Mouse (Mus musculus): ENCODE data around the gene Carnmt1.

Gene Carnmt1

GRCm38 (mm10) chr19:18654330-18654729, 16.2 kb upstream of the Carnmt1 start:
- DNase-seq (ENCODE audit: low spot score) = peak; percentile 10

GRCm38 (mm10) chr19:18654984-18655383, 15.6 kb upstream of the Carnmt1 start:
- DNase-seq (ENCODE audit: low spot score) = no peak

GRCm38 (mm10) chr19:18655999-18656398, 14.6 kb upstream of the Carnmt1 start:
- no peak for DNase-seq (ENCODE audit: low spot score)

GRCm38 (mm10) chr19:18658473-18658872, 12.1 kb upstream of the Carnmt1 start:
- DNase-seq (ENCODE audit: low spot score) = peak; percentile 29

- no peak for DNase-seq (ENCODE audit: low spot score)
Observed at GRCm38 (mm10) chr19:18659349-18659748, 11.2 kb upstream of the Carnmt1 start.

GRCm38 (mm10) chr19:18660466-18660865, 10.1 kb upstream of the Carnmt1 start:
- no peak for DNase-seq (ENCODE audit: low spot score)

GRCm38 (mm10) chr19:18661683-18662082, 8.9 kb upstream of the Carnmt1 start:
- no peak for DNase-seq (ENCODE audit: low spot score)

GRCm38 (mm10) chr19:18663904-18664303, 6.7 kb upstream of the Carnmt1 start:
- DNase-seq (ENCODE audit: low spot score) = no peak

GRCm38 (mm10) chr19:18666966-18667365, 3.6 kb upstream of the Carnmt1 start:
- DNase-seq (ENCODE audit: low spot score) = no peak

GRCm38 (mm10) chr19:18669551-18669950, 1.0 kb upstream of the Carnmt1 start:
- DNase-seq (ENCODE audit: low spot score) = no peak

GRCm38 (mm10) chr19:18671056-18671741, 635 bp downstream of the Carnmt1 start:
- DNase-seq (ENCODE audit: low spot score) = peak; percentile 41

- DNase-seq (ENCODE audit: low spot score) = no peak
Observed at GRCm38 (mm10) chr19:18672498-18672897, 1.9 kb downstream of the Carnmt1 start.

- DNase-seq (ENCODE audit: low spot score) = no peak
Observed at GRCm38 (mm10) chr19:18673116-18673515, 2.6 kb downstream of the Carnmt1 start.

- DNase-seq (ENCODE audit: low spot score) = no peak
Observed at GRCm38 (mm10) chr19:18682142-18682541, 11.6 kb downstream of the Carnmt1 start.

- DNase-seq (ENCODE audit: low spot score) = peak; percentile 27
Observed at GRCm38 (mm10) chr19:18687556-18687955, 17.0 kb downstream of the Carnmt1 start.

GRCm38 (mm10) chr19:18692176-18692575, 21.6 kb downstream of the Carnmt1 start:
- no peak for DNase-seq (ENCODE audit: low spot score)

GRCm38 (mm10) chr19:18692768-18693167, 22.2 kb downstream of the Carnmt1 start:
- DNase-seq (ENCODE audit: low spot score) = no peak

GRCm38 (mm10) chr19:18695116-18695515, 24.6 kb downstream of the Carnmt1 start:
- no peak for DNase-seq (ENCODE audit: low spot score)

GRCm38 (mm10) chr19:18695552-18695951, 25.0 kb downstream of the Carnmt1 start:
- no peak for DNase-seq (ENCODE audit: low spot score)

- no peak for DNase-seq (ENCODE audit: low spot score)
Observed at GRCm38 (mm10) chr19:18708101-18708500, 37.5 kb downstream of the Carnmt1 start.

- no peak for DNase-seq (ENCODE audit: low spot score)
Observed at GRCm38 (mm10) chr19:18710903-18711302, 40.3 kb downstream of the Carnmt1 start.

GRCm38 (mm10) chr19:18711589-18711988, 41.0 kb downstream of the Carnmt1 start:
- no peak for DNase-seq (ENCODE audit: low spot score)

GRCm38 (mm10) chr19:18712153-18712865, 41.7 kb downstream of the Carnmt1 start:
- DNase-seq (ENCODE audit: low spot score) = no peak
